In genomic region chr3:108209946-108210770, GRCm38 (mm10) we compare ENCODE assay signal across 8 mouse cellular contexts. TPM values are rescaled to one million over a fixed set of nuclear protein-coding genes. Genes with fewer than 3 reads are reported as not detected.
DNase-seq lines count a peak whose midpoint lies in the region; ATAC-seq and TF ChIP-seq lines count a peak whose summit lies in the region.

No protein-coding gene starts in this region.

- peaks cover 23% of the 10 kb centered on the region for H3K36me3 ChIP-seq in embryonic facial prominence, embryonic 14.5 days (ENCODE audit: control insufficient read depth, insufficient read depth, low read length)
- H3K36me3 ChIP-seq in heart, adult 2 months (ENCODE audit: control insufficient read depth, insufficient read depth, low read length): no peaks in the 10 kb centered on the region
- H3K36me3 ChIP-seq in limb, embryonic 13.5 days: peaks cover 31% of the 10 kb centered on the region
- peaks cover 19% of the 10 kb centered on the region for H3K36me3 ChIP-seq in midbrain, embryonic 16.5 days (ENCODE audit: control insufficient read depth, insufficient read depth, low read length)

- H3K9me3 ChIP-seq in embryonic facial prominence, embryonic 14.5 days (ENCODE audit: control insufficient read depth, low read length): no peaks in the 10 kb centered on the region
- H3K9me3 ChIP-seq in limb, embryonic 13.5 days: no peaks in the 10 kb centered on the region
- no peaks in the 10 kb centered on the region for H3K9me3 ChIP-seq in midbrain, embryonic 16.5 days (replicated peaks; ENCODE audit: control insufficient read depth, low read length, poor library complexity, severe bottlenecking)

- H3K79me2 ChIP-seq in heart, adult 2 months (replicated peaks; ENCODE audit: control insufficient read depth, insufficient read depth, low read length): no peaks in the 10 kb centered on the region

- H3K4me2 ChIP-seq in embryonic facial prominence, embryonic 14.5 days (ENCODE audit: low read depth, low read length): peak overlapping the region; percentile 90
- H3K4me2 ChIP-seq in limb, embryonic 13.5 days (replicated peaks): peak overlapping the region; percentile 89
- H3K4me2 ChIP-seq in midbrain, embryonic 16.5 days (ENCODE audit: low read length): peak overlapping the region; percentile 78

- peak overlapping the region; percentile 55 for H3K4me3 ChIP-seq in embryonic facial prominence, embryonic 14.5 days (ENCODE audit: low read depth, low read length)
- H3K4me3 ChIP-seq in heart, adult 2 months: peak overlapping the region; percentile 83
- H3K4me3 ChIP-seq in limb, embryonic 13.5 days: peak overlapping the region; percentile 60
- H3K4me3 ChIP-seq in midbrain, embryonic 16.5 days (ENCODE audit: low read depth, low read length): peak overlapping the region; percentile 50

- intact Hi-C loops in heart, adult 2 months (cut with DNase I): loop anchor here (5.0 kb wide), 3 partner anchors 47 to 352 kb away; partner anchors contain the start of genes Psma5 and Tmem167b

- peak; percentile 98 for DNase-seq in 3T3-L1 (ENCODE audit: low read depth, low spot score)
- peak; percentile 70 to 87 for DNase-seq in adrenal gland, postnatal 4 days (ENCODE audit: low spot score in 2 of 2)
- peak; percentile 99 for DNase-seq in embryonic facial prominence, embryonic 14.5 days (ENCODE audit: low spot score)
- peak; percentile 91 to 96 for DNase-seq in heart, adult 2 months
- peak; percentile 93 to 94 for DNase-seq in kidney, adult 8-10 months
- peak; percentile 81 to 90 for DNase-seq in spleen, postnatal 10 days (ENCODE audit: low spot score in 2 of 2)

- no peak for TF ChIP-seq CTCF in heart, adult 2 months (IDR thresholded peaks at IDR 0.05)

- no peaks in the 10 kb centered on the region; the same call in 1 of the 2 replicates for H3K27me3 ChIP-seq in embryonic facial prominence, embryonic 14.5 days (replicated peaks; ENCODE audit: control insufficient read depth, insufficient read depth, low read length)
- H3K27me3 ChIP-seq in heart, adult 2 months (ENCODE audit: control insufficient read depth, insufficient read depth, low read length): no peaks in the 10 kb centered on the region
- H3K27me3 ChIP-seq in limb, embryonic 13.5 days: no peaks in the 10 kb centered on the region
- H3K27me3 ChIP-seq in midbrain, embryonic 16.5 days (ENCODE audit: control insufficient read depth, insufficient read depth, low read depth, low read length): no peaks in the 10 kb centered on the region

- peak overlapping the region; percentile 93 for H3K27ac ChIP-seq in embryonic facial prominence, embryonic 14.5 days (replicated peaks; ENCODE audit: low read depth, low read length)
- peak overlapping the region; percentile 99 for H3K27ac ChIP-seq in heart, adult 2 months
- H3K27ac ChIP-seq in limb, embryonic 13.5 days: peak overlapping the region; percentile 89
- peak overlapping the region; percentile 96 for H3K27ac ChIP-seq in midbrain, embryonic 16.5 days (ENCODE audit: low read length)

- H3K4me1 ChIP-seq in embryonic facial prominence, embryonic 14.5 days (ENCODE audit: control insufficient read depth, insufficient read depth, low read length): peaks cover 23% of the 10 kb centered on the region
- H3K4me1 ChIP-seq in heart, adult 2 months (ENCODE audit: control insufficient read depth, insufficient read depth, low read length): peaks cover 2% of the 10 kb centered on the region
- peaks cover 34% of the 10 kb centered on the region for H3K4me1 ChIP-seq in limb, embryonic 13.5 days
- H3K4me1 ChIP-seq in midbrain, embryonic 16.5 days (ENCODE audit: control insufficient read depth, insufficient read depth, low read length): peaks cover 21% of the 10 kb centered on the region

- 0% methylated on average over 22 of the region's 72 CpGs for WGBS in embryonic facial prominence, embryonic 14.5 days
- WGBS in heart, adult 2 months: under 1% methylated on average over 68 of the region's 72 CpGs
- under 1% methylated on average over 63 of the region's 72 CpGs for WGBS in limb, embryonic 13.5 days
- under 1% methylated on average over 62 of the region's 72 CpGs for WGBS in midbrain, embryonic 16.5 days

- peak overlapping the region; percentile 83 for H3K9ac ChIP-seq in embryonic facial prominence, embryonic 14.5 days (ENCODE audit: low read depth, low read length)
- peak overlapping the region; percentile 75 for H3K9ac ChIP-seq in heart, adult 2 months (ENCODE audit: low read depth, low read length)
- peak overlapping the region; percentile 81 for H3K9ac ChIP-seq in limb, embryonic 13.5 days
- peak overlapping the region; percentile 79 for H3K9ac ChIP-seq in midbrain, embryonic 16.5 days (ENCODE audit: low read depth, low read length)

- peak; percentile 95 for ATAC-seq in embryonic facial prominence, embryonic 14.5 days (ENCODE audit: low read depth)
- peak; percentile 95 for ATAC-seq in limb, embryonic 13.5 days (ENCODE audit: low FRiP score, low read depth)
- ATAC-seq in midbrain, embryonic 16.5 days: peak; percentile 95

- peak; percentile 94 for TF ChIP-seq POLR2A in heart, adult 2 months (IDR thresholded peaks at IDR 0.05; ENCODE audit: insufficient read depth, low read depth, low read length)

- TF ChIP-seq EP300 in heart, adult 2 months (IDR thresholded peaks at IDR 0.05; ENCODE audit: insufficient read depth, low read depth, low read length): 0 out of 2 replicates have a peak, but pooled peaks have one; percentile 41

RNA-seq across cellular contexts. Expression of gene Atxn7l2, which starts 0.6 kb away (rescaled TPM):
- total RNA-seq in adrenal gland, postnatal 4 days (2021): 10 to 100 TPM; 15.6 to 16.9 TPM
- 15.6 and 20.2 TPM in 2 replicates for polyA plus RNA-seq in embryonic facial prominence, embryonic 14.5 days (2014; fragmentation: Nextera tagmentation; extraction: Ambion mirVana)
- 1 to 10 TPM; 1.8 to 2.6 TPM for total RNA-seq in heart, adult 2 months (2021)
- 4.1 and 4.2 TPM in 2 replicates for polyA plus RNA-seq in heart, adult 2 months (2012; rRNA removed)
- polyA plus RNA-seq in limb, embryonic 13.5 days (2015; fragmentation: Nextera tagmentation; extraction: Ambion mirVana): 25.4 and 26.7 TPM in 2 replicates
- polyA plus RNA-seq in midbrain, embryonic 16.5 days (2015; fragmentation: Nextera tagmentation; extraction: Ambion mirVana): 23.0 and 23.8 TPM in 2 replicates

RNA-seq across cellular contexts. Expression of gene Cyb561d1, which starts 9.1 kb away (rescaled TPM):
- 10 to 100 TPM in 1 of 2 experiments, 1 to 10 TPM in 1; 8.3 to 10.0 TPM for total RNA-seq in adrenal gland, postnatal 4 days (2021)
- polyA plus RNA-seq in embryonic facial prominence, embryonic 14.5 days (2014; fragmentation: Nextera tagmentation; extraction: Ambion mirVana): 1.9 and 2.7 TPM in 2 replicates
- 1 to 10 TPM; 4.9 to 5.4 TPM for total RNA-seq in heart, adult 2 months (2021)
- polyA plus RNA-seq in heart, adult 2 months (2012; rRNA removed): 5.7 and 7.1 TPM in 2 replicates
- polyA plus RNA-seq in limb, embryonic 13.5 days (2015; fragmentation: Nextera tagmentation; extraction: Ambion mirVana): 1.8 and 2.1 TPM in 2 replicates
- polyA plus RNA-seq in midbrain, embryonic 16.5 days (2015; fragmentation: Nextera tagmentation; extraction: Ambion mirVana): 4.6 and 4.8 TPM in 2 replicates

RNA-seq across cellular contexts. Expression of gene Sypl2, which starts 16.3 kb away (rescaled TPM):
- 10 to 100 TPM in 1 of 2 experiments, 1 to 10 TPM in 1; 6.7 to 12.2 TPM for total RNA-seq in adrenal gland, postnatal 4 days (2021)
- polyA plus RNA-seq in embryonic facial prominence, embryonic 14.5 days (2014; fragmentation: Nextera tagmentation; extraction: Ambion mirVana): 6.8 and 11.4 TPM in 2 replicates
- 1 to 10 TPM in 1 of 2 experiments, under 1 TPM in 1; 0.77 to 1.2 TPM for total RNA-seq in heart, adult 2 months (2021)
- 0.44 and 0.64 TPM in 2 replicates for polyA plus RNA-seq in heart, adult 2 months (2012; rRNA removed)
- 1.4 and 1.7 TPM in 2 replicates for polyA plus RNA-seq in limb, embryonic 13.5 days (2015; fragmentation: Nextera tagmentation; extraction: Ambion mirVana)
- 0.30 and 0.67 TPM in 2 replicates for polyA plus RNA-seq in midbrain, embryonic 16.5 days (2015; fragmentation: Nextera tagmentation; extraction: Ambion mirVana)

RNA-seq across cellular contexts. Expression of gene Amigo1, which starts 24.0 kb away (rescaled TPM):
- 10 to 100 TPM; 17.0 to 18.5 TPM for total RNA-seq in adrenal gland, postnatal 4 days (2021)
- 5.1 and 5.3 TPM in 2 replicates for polyA plus RNA-seq in embryonic facial prominence, embryonic 14.5 days (2014; fragmentation: Nextera tagmentation; extraction: Ambion mirVana)
- 10 to 100 TPM; 16.8 to 17.7 TPM for total RNA-seq in heart, adult 2 months (2021)
- polyA plus RNA-seq in heart, adult 2 months (2012; rRNA removed): 16.4 and 18.6 TPM in 2 replicates
- 4.3 and 4.4 TPM in 2 replicates for polyA plus RNA-seq in limb, embryonic 13.5 days (2015; fragmentation: Nextera tagmentation; extraction: Ambion mirVana)
- polyA plus RNA-seq in midbrain, embryonic 16.5 days (2015; fragmentation: Nextera tagmentation; extraction: Ambion mirVana): 11.8 and 12.6 TPM in 2 replicates

RNA-seq across cellular contexts. Expression of gene Psma5, which starts 46.6 kb away (rescaled TPM):
- 100 to 1,000 TPM in 1 of 2 experiments, 10 to 100 TPM in 1; 99.9 to 102 TPM for total RNA-seq in adrenal gland, postnatal 4 days (2021)
- 303 and 324 TPM in 2 replicates for polyA plus RNA-seq in embryonic facial prominence, embryonic 14.5 days (2014; fragmentation: Nextera tagmentation; extraction: Ambion mirVana)
- total RNA-seq in heart, adult 2 months (2021): 10 to 100 TPM; 48.1 to 49.9 TPM
- polyA plus RNA-seq in heart, adult 2 months (2012; rRNA removed): 42.4 and 75.5 TPM in 2 replicates
- polyA plus RNA-seq in limb, embryonic 13.5 days (2015; fragmentation: Nextera tagmentation; extraction: Ambion mirVana): 318 and 331 TPM in 2 replicates
- 220 and 238 TPM in 2 replicates for polyA plus RNA-seq in midbrain, embryonic 16.5 days (2015; fragmentation: Nextera tagmentation; extraction: Ambion mirVana)

Comparison
In these comparisons a context has a peak if more than half of its experiments do, and no peak if none do; other contexts are left out.
1. Peak in every context shown above with its lines: DNase-seq, ATAC-seq, H3K4me3 ChIP-seq and H3K27ac ChIP-seq.